Mouse (Mus musculus) forebrain, embryonic 16.5 days (tissue): Measurements from ENCODE around the gene Nup188. TPM values are rescaled to one million over a fixed set of nuclear protein-coding genes. Genes with fewer than 3 reads are reported as not detected.

Source experiments
- ATAC-seq: fragments of 200-750 bp; cut with Nextera tagmentation; 2 replicates; pipeline ENCODE4 v1.8.0; 2017; ENCODE audit warnings: mild to moderate bottlenecking, moderate library complexity
- H3K27ac ChIP-seq: fragments of 300-500 bp; sonication (generic); 2 replicates; pipeline ENCODE4 v1.5.1; 2014; ENCODE audit warnings: low read length, control low read depth
- H3K27me3 ChIP-seq: fragments of 300-500 bp; sonication (generic); replicated peaks from 2 replicates; pipeline ENCODE4 v1.6.1; 2014; ENCODE audit warnings: low read length; ENCODE audit not compliant: control insufficient read depth, insufficient read depth
- H3K36me3 ChIP-seq: fragments of 300-500 bp; sonication (generic); 2 replicates; pipeline ENCODE4 v1.6.1; 2014; ENCODE audit not compliant: control insufficient read depth, insufficient read depth
- H3K4me1 ChIP-seq: fragments of 300-500 bp; sonication (generic); replicated peaks from 2 replicates; pipeline ENCODE4 v1.6.1; 2014; ENCODE audit warnings: low read length; ENCODE audit not compliant: control insufficient read depth, insufficient read depth
- H3K4me2 ChIP-seq: fragments of 300-500 bp; sonication (generic); 2 replicates; pipeline ENCODE4 v1.6.1; 2014; ENCODE audit warnings: mild to moderate bottlenecking, low read length, control low read depth
- H3K4me3 ChIP-seq: fragments of 300-500 bp; sonication (generic); replicated peaks from 2 replicates; pipeline ENCODE4 v1.5.1; 2014; ENCODE audit warnings: mild to moderate bottlenecking, low read length, control low read depth
- H3K9ac ChIP-seq: fragments of 300-500 bp; sonication (generic); replicated peaks from 2 replicates; pipeline ENCODE4 v1.6.1; 2014; ENCODE audit warnings: low read depth, low read length, control low read depth
- H3K9me3 ChIP-seq: fragments of 300-500 bp; sonication (generic); 2 replicates; pipeline ENCODE4 v1.6.1; 2016; ENCODE audit warnings: low read length; ENCODE audit not compliant: control insufficient read depth
- WGBS: fragments of 180-500 bp; shearing (Covaris S2); extraction: QIAGEN DNeasy Blood & Tissue Kit; methylation state at CpG from one replicate; pipeline ENCODE4 v1.1.7; 2014; 5-methylcytosine and 5-hydroxymethylcytosine counted together
- polyA plus RNA-seq: library from polyadenylated mRNA; unstranded; fragments of >200 nt; fragmentation: Nextera tagmentation; extraction: Ambion mirVana; gene quantifications from 2 replicates; pipeline ENCODE4 v1.2.1, GENCODE M21; 2015

Gene Nup188
- polyA plus RNA-seq, 1 experiment from 2014 or later: 25.3 TPM

- H3K36me3 ChIP-seq: peaks cover 32% of the 10 kb centered on the region
- no peaks in the 10 kb centered on the region for H3K4me1 ChIP-seq
- no peak overlapping the region for H3K4me2 ChIP-seq
- no peaks in the 10 kb centered on the region for H3K27me3 ChIP-seq
- 97% methylated on average over 42 of the region's 42 CpGs for WGBS
- H3K27ac ChIP-seq: no peak overlapping the region
- H3K4me3 ChIP-seq: no peak overlapping the region
- no peaks in the 10 kb centered on the region for H3K9me3 ChIP-seq
- no peak overlapping the region for H3K9ac ChIP-seq
- no peak for ATAC-seq
Observed at GRCm38 (mm10) chr2:30255631-30256395, 30.4 kb upstream of the Nup188 start.

- Histone ChIP-seq H3K36me3 (peaks cover 33% of the 10 kb centered on the region), H3K9me3 (no peaks in the 10 kb centered on the region), H3K27me3 (no peaks in the 10 kb centered on the region), H3K4me1 (no peaks in the 10 kb centered on the region; the same call in 1 of the 2 replicates), H3K4me2 (no peak overlapping the region), H3K27ac (no peak overlapping the region), H3K4me3 (no peak overlapping the region), H3K9ac (no peak overlapping the region)
- ATAC-seq: no peak
- WGBS: 97% methylated on average over 30 of the region's 30 CpGs
Observed at GRCm38 (mm10) chr2:30256616-30257350, 29.4 kb upstream of the Nup188 start.

- no peak for ATAC-seq
- WGBS: 91% methylated on average over 7 of the region's 7 CpGs
- H3K36me3 ChIP-seq: peaks cover 39% of the 10 kb centered on the region
- H3K4me2 ChIP-seq: no peak overlapping the region
- no peak overlapping the region for H3K9ac ChIP-seq
- H3K4me3 ChIP-seq: no peak overlapping the region
- H3K9me3 ChIP-seq: no peaks in the 10 kb centered on the region
- no peak overlapping the region for H3K27ac ChIP-seq
- H3K27me3 ChIP-seq: no peaks in the 10 kb centered on the region
- H3K4me1 ChIP-seq: peaks cover 5% of the 10 kb centered on the region
Observed at GRCm38 (mm10) chr2:30257699-30258460, 28.3 kb upstream of the Nup188 start.

- 91% methylated on average over 4 of the region's 4 CpGs for WGBS
- no peak overlapping the region for H3K4me3 ChIP-seq
- no peaks in the 10 kb centered on the region for H3K27me3 ChIP-seq
- H3K9ac ChIP-seq: no peak overlapping the region
- H3K4me2 ChIP-seq: no peak overlapping the region
- H3K4me1 ChIP-seq: peaks cover 13% of the 10 kb centered on the region
- ATAC-seq: no peak
- no peaks in the 10 kb centered on the region for H3K9me3 ChIP-seq
- peaks cover 39% of the 10 kb centered on the region for H3K36me3 ChIP-seq
- H3K27ac ChIP-seq: no peak overlapping the region
Observed at GRCm38 (mm10) chr2:30258600-30258999, 27.6 kb upstream of the Nup188 start.

GRCm38 (mm10) chr2:30259131-30260064, 26.8 kb upstream of the Nup188 start:
- peaks cover 39% of the 10 kb centered on the region for H3K36me3 ChIP-seq
- no peaks in the 10 kb centered on the region for H3K27me3 ChIP-seq
- H3K9ac ChIP-seq: no peak overlapping the region
- WGBS: 86% methylated on average over 15 of the region's 15 CpGs
- H3K4me2 ChIP-seq: no peak overlapping the region
- H3K4me1 ChIP-seq: peaks cover 17% of the 10 kb centered on the region
- no peaks in the 10 kb centered on the region for H3K9me3 ChIP-seq
- H3K27ac ChIP-seq: no peak overlapping the region
- no peak overlapping the region for H3K4me3 ChIP-seq
- no peak for ATAC-seq

- ATAC-seq: no peak
- Histone ChIP-seq H3K27ac (no peak overlapping the region), H3K9ac (no peak overlapping the region), H3K9me3 (no peaks in the 10 kb centered on the region), H3K27me3 (no peaks in the 10 kb centered on the region), H3K4me3 (no peak overlapping the region), H3K4me1 (peaks cover 29% of the 10 kb centered on the region), H3K4me2 (no peak overlapping the region), H3K36me3 (peaks cover 26% of the 10 kb centered on the region)
- 88% methylated on average over 4 of the region's 4 CpGs for WGBS
Observed at GRCm38 (mm10) chr2:30261064-30261736, 25.0 kb upstream of the Nup188 start.

GRCm38 (mm10) chr2:30261921-30262839, 24.0 kb upstream of the Nup188 start:
- Histone ChIP-seq H3K4me2 (no peak overlapping the region), H3K36me3 (peaks cover 17% of the 10 kb centered on the region), H3K4me3 (no peak overlapping the region), H3K4me1 (peaks cover 35% of the 10 kb centered on the region), H3K27me3 (no peaks in the 10 kb centered on the region), H3K27ac (no peak overlapping the region; the same call in 1 of the 2 replicates), H3K9me3 (no peaks in the 10 kb centered on the region), H3K9ac (no peak overlapping the region)
- WGBS: 87% methylated on average over 18 of the region's 18 CpGs
- no peak for ATAC-seq
